Mouse (Mus musculus): ENCODE results near the gene Ruvbl2. TPM values are rescaled to one million over a fixed set of nuclear protein-coding genes. Genes with fewer than 3 reads are reported as not detected.
"Not testable (repeated sequence)": the region's sequence is repeated elsewhere in the genome, so short reads cannot be mapped to it uniquely, and the experiment has no call there.

Ruvbl2 gene
- total RNA-seq, 2 experiments from 2014 or later, result 50.3 to 56.3 TPM

DNA sequence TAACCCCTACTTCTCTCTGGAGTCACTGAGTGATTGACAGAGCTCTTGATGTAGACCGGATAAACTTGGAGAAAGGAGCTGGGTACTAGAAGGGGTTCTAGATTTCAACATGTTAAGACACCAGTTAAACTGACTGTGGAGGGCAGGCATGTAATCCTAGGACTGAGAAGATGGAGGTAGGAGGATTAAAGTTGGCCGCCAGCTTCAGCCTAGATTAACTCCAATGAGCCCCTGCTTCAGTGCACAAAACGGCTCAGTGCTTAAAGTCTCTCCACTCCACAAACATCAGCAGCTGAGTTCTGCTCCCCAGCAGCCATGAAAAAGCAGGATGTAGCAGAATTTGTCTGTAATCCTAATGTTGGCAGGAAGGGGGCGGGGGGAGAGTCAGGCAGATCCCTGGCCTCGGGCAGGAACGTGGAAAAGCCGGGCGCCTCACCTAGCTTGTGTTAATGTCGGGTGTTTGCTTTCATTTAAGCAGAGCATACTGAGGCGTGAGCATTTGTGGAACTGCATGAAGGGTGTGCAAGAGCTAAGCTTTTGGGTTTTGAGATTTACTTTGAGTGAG is 36.3 kb downstream of the Ruvbl2 start:
- DNase-seq, result no peak

DNA sequence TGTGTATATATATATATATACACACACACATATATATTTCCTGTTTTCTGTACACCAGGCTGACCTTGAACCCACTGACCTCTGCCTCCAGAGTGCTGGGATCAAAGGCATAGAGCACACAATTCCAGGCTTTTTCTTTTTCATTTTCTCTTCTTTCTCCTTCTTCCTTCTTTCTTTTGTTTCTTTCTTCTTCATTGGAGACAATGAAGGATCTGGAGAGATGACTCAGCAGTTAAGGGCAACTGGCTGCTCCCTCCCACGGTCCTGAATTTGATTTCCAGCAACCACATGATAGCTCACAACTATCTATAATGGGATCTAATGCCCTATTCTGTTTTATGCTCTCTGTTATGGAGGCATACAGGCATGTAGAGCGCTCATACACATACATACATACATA is 41.1 kb downstream of the Ruvbl2 start:
- DNase-seq, result no peak

DNA sequence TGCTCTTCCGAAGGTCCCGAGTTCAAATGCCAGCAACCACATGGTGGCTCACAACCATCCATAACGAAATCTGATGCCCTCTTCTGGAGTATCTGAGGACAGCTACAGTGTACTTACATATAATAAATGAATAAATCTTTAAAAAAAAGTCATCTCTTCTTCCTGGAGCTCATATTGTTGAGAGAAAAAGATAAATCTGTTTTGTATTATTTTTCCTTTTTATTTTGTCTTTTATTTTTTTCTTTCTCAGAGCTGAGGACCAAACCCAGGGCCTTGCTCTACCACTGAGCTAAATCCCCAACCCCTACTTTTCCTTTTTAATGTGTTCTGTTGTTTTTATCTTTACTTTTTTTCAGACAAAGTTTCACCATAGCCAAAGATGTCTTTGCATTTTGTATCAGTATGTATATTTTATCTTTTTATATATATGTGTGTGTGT is 41.5 kb downstream of the Ruvbl2 start:
- DNase-seq, result not testable (repeated sequence)

DNA sequence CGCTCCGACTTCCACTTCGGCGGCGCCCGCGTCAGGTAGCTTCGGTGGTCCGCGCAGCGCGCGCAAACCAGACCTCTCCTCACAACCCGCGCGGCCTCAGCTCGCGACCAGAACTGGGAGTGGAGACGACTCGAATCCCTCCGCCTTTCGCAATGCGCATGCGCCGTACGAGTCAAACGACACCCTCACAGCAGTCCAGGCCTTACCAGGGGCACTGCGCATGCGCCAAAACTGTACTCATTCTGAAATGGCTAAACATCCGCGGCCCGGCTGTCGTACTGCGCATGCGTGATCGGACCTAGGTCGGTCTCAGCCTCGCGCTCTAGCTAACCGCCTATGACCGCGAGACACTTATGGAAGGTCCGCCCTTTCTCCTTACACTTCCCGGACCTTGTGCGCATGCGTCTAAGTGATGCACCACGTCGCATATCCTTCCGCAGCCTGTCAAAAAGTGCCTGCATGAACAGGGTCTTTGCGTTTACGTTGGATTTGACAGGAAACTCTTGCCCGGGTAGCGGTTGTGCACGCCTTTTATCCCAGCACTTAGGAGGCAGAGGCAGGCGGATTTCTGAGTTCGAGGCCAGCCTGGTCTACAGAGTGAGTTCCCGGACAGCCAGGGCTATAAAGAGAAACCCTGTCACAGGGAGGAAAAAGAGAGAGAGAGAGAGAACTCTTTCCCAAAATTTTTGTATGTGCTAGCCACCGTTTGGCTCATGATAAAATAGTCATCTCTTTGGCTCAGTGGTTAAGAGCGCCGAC is 42.1 kb downstream of the Ruvbl2 start, which contains the start of gene Snrnp70:
Gene Snrnp70 (minus strand): TSS at position 165 of the 759 bp plus-strand sequence.
- peak; percentile 100 for DNase-seq

DNA sequence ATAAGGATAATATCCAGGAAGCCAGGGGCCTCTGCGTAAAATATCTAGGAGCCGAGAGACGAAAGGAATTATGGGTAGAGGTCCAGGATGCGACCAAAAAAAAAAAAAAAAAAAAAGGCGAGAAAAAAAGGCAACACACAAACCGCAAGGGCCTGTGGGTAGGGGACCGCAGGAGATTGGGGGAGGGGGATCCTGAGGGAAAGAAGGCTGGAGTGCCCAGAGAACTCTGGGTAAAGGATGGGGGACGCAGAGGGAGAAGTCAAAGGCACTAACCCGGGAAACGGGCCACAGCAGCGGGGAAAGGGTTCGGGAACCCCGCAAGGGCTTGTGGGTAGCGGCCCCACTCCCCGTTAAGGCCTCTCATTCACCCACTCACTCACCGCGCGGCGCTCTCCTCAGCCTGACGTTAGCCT is 42.8 kb downstream of the Ruvbl2 start:
- no peak for DNase-seq

DNA sequence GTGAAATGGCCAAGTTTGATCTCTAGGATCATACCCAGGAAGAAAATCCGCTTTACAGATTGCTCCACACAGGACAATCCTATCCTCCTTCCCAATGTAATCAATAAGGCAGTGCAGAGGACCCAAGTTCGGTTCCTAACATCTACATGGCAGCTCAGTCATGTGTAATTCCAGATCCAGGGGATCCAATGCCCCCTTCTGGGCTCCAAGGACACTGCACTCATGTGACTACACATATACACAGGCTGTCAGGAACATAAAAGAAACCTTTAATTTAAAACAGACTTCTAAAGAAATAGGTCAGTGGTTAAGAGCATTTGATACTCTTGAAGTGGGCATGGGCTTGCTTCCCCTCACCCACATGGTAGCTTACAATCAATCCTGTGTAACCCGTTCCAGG is 51.8 kb downstream of the Ruvbl2 start:
- no peak for DNase-seq

DNA sequence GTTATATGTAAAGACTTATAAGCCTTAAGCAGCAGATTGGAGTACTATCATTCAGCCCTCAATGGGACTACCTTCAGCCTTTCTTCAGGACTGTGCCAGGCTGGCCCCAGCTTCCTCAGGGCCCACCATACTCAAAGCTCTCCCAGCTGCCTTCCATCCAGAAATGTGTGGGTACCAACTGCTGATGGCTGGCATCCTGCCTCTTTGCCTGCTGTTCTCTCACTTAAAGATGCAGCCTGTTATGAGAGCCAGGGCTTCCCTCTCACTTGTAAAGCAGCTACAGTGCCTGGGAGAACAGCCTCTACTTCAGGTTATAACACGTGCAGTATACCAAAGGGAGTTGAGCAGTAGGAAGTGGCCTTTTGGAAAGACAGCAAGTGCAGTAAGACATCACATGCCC is 61.8 kb downstream of the Ruvbl2 start:
- DNase-seq, result no peak

DNA sequence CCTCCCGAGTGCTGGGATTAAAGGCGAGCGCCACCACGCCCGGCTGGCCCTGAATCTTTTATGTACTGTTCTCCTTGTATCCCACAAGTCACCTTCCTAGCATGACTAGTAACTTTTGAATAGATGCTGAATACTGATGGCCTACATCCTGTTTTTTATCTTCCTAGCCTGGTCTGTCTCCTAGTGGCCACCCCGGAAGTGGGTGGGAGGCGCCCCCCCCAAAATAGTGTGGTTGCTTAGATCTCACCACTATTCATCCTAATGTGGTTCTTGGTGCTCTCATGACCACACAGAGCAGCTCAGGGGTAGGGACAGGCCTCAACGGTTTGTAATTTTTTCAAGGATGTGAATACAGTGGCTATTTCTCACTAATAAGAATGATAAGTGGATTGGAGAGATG is 63.3 kb downstream of the Ruvbl2 start:
- no peak for DNase-seq

DNA sequence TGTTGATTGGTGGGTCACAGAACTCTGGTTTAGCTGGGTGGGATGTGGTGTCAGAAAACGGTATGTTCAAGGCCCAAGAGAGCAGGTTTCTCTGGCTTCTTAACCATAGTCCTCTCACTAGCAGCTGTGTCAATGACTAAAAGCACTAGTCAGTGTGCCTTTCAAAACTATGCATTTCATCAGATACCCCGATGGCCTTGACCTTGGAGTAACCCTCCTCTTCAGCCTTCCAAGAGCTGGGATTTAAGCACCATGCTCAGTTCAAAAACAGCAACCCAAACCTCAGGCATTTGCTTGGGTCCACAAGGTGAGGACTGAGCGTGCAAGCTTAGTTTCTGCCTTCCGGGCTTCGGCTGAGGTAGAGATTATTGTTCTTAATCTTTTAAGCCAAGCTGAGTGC is 65.5 kb downstream of the Ruvbl2 start:
- DNase-seq, result peak; percentile 40 to 43

Small RNA genes lying within 50 kb of the gene (microRNA-seq; reads per million reads assigned to microRNA genes)
- gene Gm22133, result 0.75 reads per million

Other genes with a start within 250 kb of the Ruvbl2 start
- gene Ccdc155, start 233.2 kb downstream of the Ruvbl2 start, total RNA-seq (2021), result not detected
- gene Dkkl1, start 225.9 kb downstream of the Ruvbl2 start, total RNA-seq (2021), result not detected
- gene Tead2, start 222.3 kb downstream of the Ruvbl2 start, total RNA-seq (2021), result 10 to 100 TPM; 10.6 to 15.3 TPM
- gene Cd37, start 199.0 kb downstream of the Ruvbl2 start, total RNA-seq (2021), result 1 to 10 TPM; 2.2 to 4.1 TPM
- gene Slc6a16, start 197.0 kb downstream of the Ruvbl2 start, total RNA-seq (2021), result not detected
- gene Slc6a21, start 160.6 kb downstream of the Ruvbl2 start, total RNA-seq (2021), result under 1 TPM in 1 of 2 experiments, not detected in 1; 0.13 TPM
- 1 to 10 TPM; 5.7 to 8.5 TPM for gene Trpm4, start 104.3 kb downstream of the Ruvbl2 start, total RNA-seq (2021)
- under 1 TPM in 1 of 2 experiments, not detected in 1; 0.13 TPM for gene Hrc, start 102.8 kb downstream of the Ruvbl2 start, total RNA-seq (2021)
- 1 to 10 TPM; 1.5 to 1.7 TPM for gene Ppfia3, start 71.1 kb downstream of the Ruvbl2 start, total RNA-seq (2021)
- 1 to 10 TPM in 1 of 2 experiments, under 1 TPM in 1; 0.70 to 2.8 TPM for gene Lin7b, start 67.5 kb downstream of the Ruvbl2 start, total RNA-seq (2021)
- 100 to 1,000 TPM; 223 to 308 TPM for gene Snrnp70, start 42.4 kb downstream of the Ruvbl2 start, total RNA-seq (2021)
- not detected for gene Kcna7, start 32.4 kb downstream of the Ruvbl2 start, total RNA-seq (2021)
- not detected for gene Ntf5, start 24.4 kb downstream of the Ruvbl2 start, total RNA-seq (2021)
- gene Lhb, start 17.3 kb downstream of the Ruvbl2 start, total RNA-seq (2021), result not detected
- 10 to 100 TPM; 41.7 to 43.9 TPM for gene Gys1, start 3.3 kb downstream of the Ruvbl2 start, total RNA-seq (2021)
- 1,000 to 10,000 TPM in 1 of 2 experiments, 100 to 1,000 TPM in 1; 896 to 1,448 TPM for gene Ftl1, start 21.8 kb upstream of the Ruvbl2 start, total RNA-seq (2021)
- 10 to 100 TPM; 60.1 to 64.5 TPM for gene Bax, start 28.8 kb upstream of the Ruvbl2 start, total RNA-seq (2021)
- 1 to 10 TPM in 1 of 2 experiments, under 1 TPM in 1; 0.86 to 2.1 TPM for gene Tulp2, start 43.8 kb upstream of the Ruvbl2 start, total RNA-seq (2021)
- gene Gm45808, start 48.7 kb upstream of the Ruvbl2 start, total RNA-seq (2021), result 10 to 100 TPM; 39.2 to 52.3 TPM
- 10 to 100 TPM; 57.8 to 75.6 TPM for gene Dhdh, start 50.7 kb upstream of the Ruvbl2 start, total RNA-seq (2021)
- 100 to 1,000 TPM; 263 to 267 TPM for gene Nucb1, start 72.3 kb upstream of the Ruvbl2 start, total RNA-seq (2021)
- gene Ppp1r15a, start 88.2 kb upstream of the Ruvbl2 start, total RNA-seq (2021), result 10 to 100 TPM; 45.7 to 68.4 TPM
- 1 to 10 TPM; 3.5 to 4.2 TPM for gene Plekha4, start 88.2 kb upstream of the Ruvbl2 start, total RNA-seq (2021)
- 1 to 10 TPM in 1 of 2 experiments, under 1 TPM in 1; 0.56 to 1.2 TPM for gene Hsd17b14, start 116.8 kb upstream of the Ruvbl2 start, total RNA-seq (2021)
- gene Bcat2, start 132.1 kb upstream of the Ruvbl2 start, total RNA-seq (2021), result 100 to 1,000 TPM; 165 to 289 TPM
- gene Fgf21, start 177.4 kb upstream of the Ruvbl2 start, total RNA-seq (2021), result under 1 TPM in 1 of 2 experiments, not detected in 1; 0.33 TPM
- gene Fut1, start 179.2 kb upstream of the Ruvbl2 start, total RNA-seq (2021), result not detected
- under 1 TPM; 0.16 to 0.20 TPM for gene Izumo1, start 183.7 kb upstream of the Ruvbl2 start, total RNA-seq (2021)
- 10 to 100 TPM; 18.7 to 26.0 TPM for gene Rasip1, start 189.4 kb upstream of the Ruvbl2 start, total RNA-seq (2021)
- 10 to 100 TPM in 1 of 2 experiments, 1 to 10 TPM in 1; 3.0 to 11.0 TPM for gene Mamstr, start 201.9 kb upstream of the Ruvbl2 start, total RNA-seq (2021)
- under 1 TPM in 1 of 2 experiments, not detected in 1; 0.17 TPM for gene Fut2, start 228.3 kb upstream of the Ruvbl2 start, total RNA-seq (2021)
- under 1 TPM; 0.23 to 0.83 TPM for gene Ntn5, start 245.9 kb upstream of the Ruvbl2 start, total RNA-seq (2021)